Mouse (Mus musculus) forelimb bud, embryonic 11.5 days (tissue): ENCODE data around the gene Pik3r1.
A peak's percentile ranks its signal among the peaks of the same experiment; 100 is the strongest.

Source experiments
- DNase-seq: peaks from one replicate; pipeline ENCODE4 v3.0.0-alpha.2; 2012; ENCODE audit warnings: low read depth, low spot score

The Pik3r1 gene

GRCm38 (mm10) chr13:101712720-101713428, 55.1 kb downstream of the Pik3r1 start:
- no peak for DNase-seq

GRCm38 (mm10) chr13:101712099-101712498, 55.9 kb downstream of the Pik3r1 start:
- no peak for DNase-seq

GRCm38 (mm10) chr13:101711301-101711700, 56.7 kb downstream of the Pik3r1 start:
- DNase-seq, result no peak

DNA sequence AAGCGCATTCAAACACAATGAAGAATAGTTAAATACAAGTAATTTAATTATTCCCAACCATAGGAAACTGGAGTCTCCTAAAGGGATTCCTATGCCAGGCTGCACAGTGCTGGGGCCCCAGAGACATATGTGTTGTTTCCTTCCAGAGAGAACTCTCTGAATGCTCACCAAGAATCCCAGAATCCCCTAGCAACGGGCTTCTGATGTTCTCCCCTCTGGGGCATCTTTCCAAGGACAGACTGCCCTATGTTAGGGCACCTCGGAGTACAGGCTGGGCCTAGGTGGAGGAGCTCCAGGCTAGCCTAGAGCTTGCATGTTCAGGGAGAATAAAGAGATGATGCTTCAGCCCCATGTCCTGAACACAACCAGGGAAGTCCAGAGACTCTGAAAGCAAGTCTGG, 58.2 kb downstream of the Pik3r1 start:
- no peak for DNase-seq

DNA sequence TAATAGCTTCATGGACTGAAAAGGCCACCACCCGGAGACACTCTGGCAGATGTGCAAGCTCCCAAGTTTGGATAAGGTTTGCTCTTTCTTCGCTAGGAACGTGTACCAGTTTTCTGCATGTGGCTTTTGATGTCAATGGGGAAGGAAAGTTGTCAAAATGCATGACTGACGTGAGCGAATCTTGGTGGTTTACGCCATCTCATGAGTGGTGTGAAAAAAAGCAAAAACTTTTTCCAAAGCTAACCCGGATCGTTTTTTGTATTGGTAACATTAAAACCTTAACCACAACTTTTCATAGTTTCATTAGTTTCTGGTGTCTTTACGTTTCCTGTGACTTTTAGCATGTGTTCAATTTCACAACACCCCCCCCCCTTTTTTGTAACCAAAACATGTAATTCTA, 60.8 kb downstream of the Pik3r1 start:
- DNase-seq, result no peak

GRCm38 (mm10) chr13:101706426-101706825, 61.6 kb downstream of the Pik3r1 start:
- no peak for DNase-seq

GRCm38 (mm10) chr13:101702096-101702775, 65.8 kb downstream of the Pik3r1 start:
- no peak for DNase-seq

- DNase-seq, result no peak
Observed at GRCm38 (mm10) chr13:101701632-101702031, 66.4 kb downstream of the Pik3r1 start.

GRCm38 (mm10) chr13:101699742-101700141, 68.3 kb downstream of the Pik3r1 start:
- no peak for DNase-seq

GRCm38 (mm10) chr13:101697966-101698365, 70.1 kb downstream of the Pik3r1 start:
- DNase-seq, result no peak

DNA sequence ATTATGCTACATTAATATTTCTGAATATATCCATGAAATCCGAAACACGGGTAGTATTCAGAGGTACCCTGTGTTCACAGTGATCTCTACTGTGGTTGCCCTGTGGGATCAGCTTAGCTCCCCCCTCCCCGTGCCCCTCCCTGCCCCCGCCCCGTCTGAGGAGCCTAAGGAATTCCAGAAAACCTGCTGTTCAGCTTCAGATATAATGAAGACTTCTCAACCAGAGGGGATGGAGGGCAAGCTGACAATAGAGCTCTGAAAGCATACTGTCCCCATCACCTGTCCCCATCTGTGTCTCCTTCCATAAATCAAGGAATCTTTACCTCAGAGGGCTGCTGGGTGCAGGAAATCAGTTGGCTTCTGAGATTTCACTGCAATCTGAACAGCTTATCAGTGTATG, 70.6 kb downstream of the Pik3r1 start:
- no peak for DNase-seq

- DNase-seq, result no peak
Observed at GRCm38 (mm10) chr13:101696827-101697226, 71.2 kb downstream of the Pik3r1 start.

- DNase-seq, result no peak
Observed at GRCm38 (mm10) chr13:101696316-101696715, 71.7 kb downstream of the Pik3r1 start.

DNA sequence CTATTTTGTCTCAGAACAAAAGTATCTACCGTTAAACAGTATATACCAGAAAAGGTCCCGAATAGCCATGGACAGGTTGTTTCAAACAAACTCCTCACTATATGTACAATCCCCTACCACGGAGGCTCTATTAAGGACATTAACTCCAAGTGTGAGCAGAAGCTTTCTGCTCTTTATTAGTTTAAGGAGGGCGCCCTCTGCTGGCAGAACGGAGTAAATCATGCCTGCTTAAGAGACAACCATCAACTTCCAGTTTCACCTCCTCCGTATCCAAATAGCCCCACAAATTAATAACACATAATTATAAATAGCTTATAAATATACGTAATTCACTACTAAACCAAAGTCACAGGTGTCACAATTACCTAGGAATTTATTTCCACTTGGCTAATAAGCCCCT, 72.1 kb downstream of the Pik3r1 start:
- DNase-seq, result peak; percentile 84

DNA sequence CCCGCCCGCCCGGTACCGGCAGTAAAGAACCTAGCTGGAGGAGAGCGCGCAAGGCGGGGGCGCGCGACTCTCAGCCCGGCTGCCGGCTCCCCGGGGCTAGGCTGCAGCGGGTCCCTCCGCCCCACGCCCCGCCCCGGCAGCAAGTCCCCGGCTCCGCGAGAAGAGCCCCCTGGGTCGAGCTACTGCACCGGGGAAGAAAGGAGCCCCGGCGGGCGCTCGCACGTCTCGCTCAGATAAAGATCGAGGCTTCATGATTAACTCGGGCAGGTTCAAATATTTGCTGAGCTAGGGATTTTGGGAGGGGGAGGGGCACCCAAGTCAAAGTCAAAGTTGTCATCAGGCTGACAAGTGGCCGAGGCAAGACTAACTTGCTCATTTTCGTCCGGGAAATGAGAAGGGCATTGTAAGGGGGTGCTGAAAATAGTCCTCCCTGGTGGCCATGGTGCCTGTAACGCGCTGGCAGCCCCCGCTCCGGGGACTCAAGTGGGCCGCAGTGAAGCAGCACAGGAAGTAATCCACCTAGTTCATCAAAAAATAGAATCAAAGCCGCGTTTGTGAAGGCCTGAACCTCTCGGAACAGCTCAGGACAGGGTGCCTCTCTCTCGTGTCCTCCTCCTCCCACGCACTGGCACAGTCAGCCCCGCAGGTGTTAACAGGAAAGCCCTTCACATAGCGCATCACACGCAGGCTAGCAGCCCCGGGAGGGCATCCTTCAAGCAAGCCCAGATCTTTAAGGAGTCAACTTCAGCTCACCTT, 73.3 kb downstream of the Pik3r1 start:
- peak; percentile 30 for DNase-seq

GRCm38 (mm10) chr13:101693967-101694495, 74.0 kb downstream of the Pik3r1 start:
- DNase-seq, result peak; percentile 35

GRCm38 (mm10) chr13:101692866-101693691, 74.9 kb downstream of the Pik3r1 start:
- no peak for DNase-seq

DNA sequence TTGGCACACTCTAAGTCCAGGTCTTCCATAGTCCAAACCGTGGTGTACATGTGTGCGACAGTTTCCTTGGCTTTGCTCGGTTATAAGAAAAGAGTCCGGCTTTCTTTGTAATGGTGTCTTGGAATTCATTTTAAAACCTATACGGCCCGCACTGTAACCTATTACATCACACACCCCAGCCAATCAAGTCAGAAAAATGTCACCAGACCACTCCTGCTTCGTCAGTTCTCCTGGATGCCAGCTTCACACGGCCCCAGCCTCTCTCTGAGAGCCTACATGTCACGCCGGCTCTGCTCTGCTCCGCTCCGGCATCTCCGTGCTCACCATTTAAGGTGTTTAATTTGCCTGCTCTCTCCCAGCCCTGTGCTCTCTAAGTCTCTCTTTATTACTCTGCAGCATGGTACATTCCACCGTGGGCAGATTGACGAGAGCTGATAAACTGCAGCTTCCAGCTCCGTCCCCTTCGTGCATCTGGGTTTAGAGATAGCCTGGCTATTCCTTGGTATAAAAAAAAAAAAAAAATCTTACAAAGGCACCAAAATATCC, 75.7 kb downstream of the Pik3r1 start:
- DNase-seq, result peak; percentile 29

GRCm38 (mm10) chr13:101691669-101692068, 76.3 kb downstream of the Pik3r1 start:
- DNase-seq, result no peak

DNA sequence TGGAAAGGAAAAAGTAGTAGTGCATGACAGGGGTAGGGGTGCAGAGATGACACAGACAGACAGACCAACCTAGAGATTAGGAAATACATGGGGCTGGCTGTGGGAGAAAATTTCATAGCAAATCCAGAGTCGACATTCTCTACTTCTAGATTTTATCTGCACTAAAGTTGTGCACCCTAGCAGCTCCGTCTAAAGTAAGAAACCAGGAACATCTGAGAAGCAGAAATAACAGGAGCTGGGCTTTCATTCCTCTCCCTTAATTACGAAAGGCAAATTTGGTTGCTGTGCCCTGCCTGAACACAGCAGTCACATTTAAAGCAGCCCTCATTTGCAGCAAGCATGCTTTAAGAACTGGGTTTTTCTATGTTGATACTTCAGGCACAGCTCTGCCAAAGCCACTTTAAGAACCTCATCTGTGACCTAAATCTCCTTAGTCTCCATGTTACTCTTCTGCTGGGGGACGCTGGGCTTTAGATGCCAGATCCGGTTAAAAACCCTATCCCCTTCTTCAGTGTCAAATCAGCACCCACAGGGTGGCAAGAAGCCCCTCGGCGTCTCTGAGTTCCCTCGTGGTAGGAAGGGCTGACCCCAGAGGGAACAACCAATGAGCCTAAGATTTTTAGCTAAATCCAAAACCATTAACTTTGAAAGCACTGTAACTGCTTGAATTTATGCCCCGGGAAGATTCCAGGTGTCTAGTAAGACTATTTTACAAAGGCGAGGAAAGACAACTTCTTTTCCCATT, 76.9 kb downstream of the Pik3r1 start:
- DNase-seq, result no peak
